Mouse (Mus musculus): ENCODE data around the gene Sytl1. TPM values are rescaled to one million over a fixed set of nuclear protein-coding genes. Genes with fewer than 3 reads are reported as not detected.
A peak's percentile ranks its signal among the peaks of the same experiment; 100 is the strongest.

The Sytl1 gene
- polyA plus RNA-seq (2016; fragmentation: Nextera tagmentation; extraction: Ambion mirVana), result 2.0 and 2.5 TPM in 2 replicates

GRCm38 (mm10) chr4:133262882-133263281 is at the start of gene Sytl1:
Gene Sytl1 (minus strand): TSS chr4:133263113.
- peaks cover 13% of the 10 kb centered on the region for H3K27me3 ChIP-seq (ENCODE audit: low read depth, poor library complexity, severe bottlenecking)
- peaks cover 51% of the 10 kb centered on the region for H3K36me3 ChIP-seq
- WGBS, result 37% methylated on average over 7 of the region's 7 CpGs
- H3K27ac ChIP-seq, result peak within 1 kb of the TSS; percentile 21; the same call in 1 of the 2 replicates
- no peaks in the 10 kb centered on the region for H3K9me3 ChIP-seq (replicated peaks)
- peaks cover 15% of the 10 kb centered on the region for H3K4me1 ChIP-seq
- H3K4me3 ChIP-seq, result no peak within 1 kb of the TSS
- DNase-seq (ENCODE audit: low spot score), result no peak

DNA sequence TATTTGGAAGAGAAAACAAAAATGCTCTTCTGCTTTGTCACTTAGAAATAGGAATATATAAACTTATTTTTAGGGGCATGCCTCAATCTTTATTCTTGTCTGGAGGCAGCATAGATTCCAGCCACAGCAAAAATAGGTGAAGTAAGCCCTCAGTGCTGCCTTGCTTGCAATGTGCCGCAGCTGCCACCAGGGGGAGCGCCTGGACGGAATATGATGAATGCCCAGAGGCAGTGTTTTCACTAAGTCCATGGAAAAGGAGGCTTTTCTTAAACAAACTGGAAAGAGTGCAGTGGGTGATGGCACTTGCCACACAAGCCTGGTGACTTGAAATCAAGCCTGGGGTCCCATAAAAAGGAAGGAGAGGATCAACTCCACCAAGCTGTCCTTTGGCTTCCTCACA is 47.0 kb upstream of the Sytl1 start:
- no peak overlapping the region for H3K4me3 ChIP-seq
- 0% methylated on average over 3 of the region's 3 CpGs for WGBS
- H3K9me3 ChIP-seq (replicated peaks), result no peaks in the 10 kb centered on the region
- H3K27me3 ChIP-seq (ENCODE audit: low read depth, poor library complexity, severe bottlenecking), result no peaks in the 10 kb centered on the region
- H3K27ac ChIP-seq, result no peak overlapping the region
- H3K36me3 ChIP-seq, result peaks cover 29% of the 10 kb centered on the region; the same call in 1 of the 2 replicates
- peak; percentile 93 for DNase-seq (ENCODE audit: low spot score)
- 0 out of 2 replicates have a peak, but pooled peaks cover under 1% of the 10 kb centered on the region for H3K4me1 ChIP-seq

DNA sequence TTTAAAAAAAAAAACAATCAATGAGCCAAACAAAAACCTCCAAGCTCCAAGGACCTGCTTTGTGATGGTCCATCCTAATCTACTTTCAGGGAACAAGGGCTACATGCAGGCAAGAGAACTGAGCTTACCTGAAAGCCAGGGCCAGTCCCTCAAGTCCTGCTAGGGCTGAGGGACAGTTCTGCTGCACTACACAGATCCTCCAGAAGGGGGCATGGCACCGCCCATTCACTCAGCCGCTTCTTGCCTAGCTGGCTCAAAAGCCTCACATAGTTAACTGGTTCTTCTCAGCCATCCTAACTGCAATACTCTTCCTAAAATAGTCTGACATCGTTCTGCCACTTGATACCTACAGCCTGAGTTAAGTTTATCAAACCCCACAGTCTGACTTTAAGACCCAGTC is 44.4 kb upstream of the Sytl1 start:
- Histone ChIP-seq H3K4me1 (no peaks in the 10 kb centered on the region), H3K27ac (no peak overlapping the region), H3K36me3 (peaks cover 32% of the 10 kb centered on the region), H3K4me3 (no peak overlapping the region), H3K9me3 (replicated peaks) (no peaks in the 10 kb centered on the region), H3K27me3 (ENCODE audit: low read depth, poor library complexity, severe bottlenecking) (no peaks in the 10 kb centered on the region)
- peak; percentile 65 for DNase-seq (ENCODE audit: low spot score)
- WGBS, result 47% methylated on average over 3 of the region's 3 CpGs

- no peak for DNase-seq (ENCODE audit: low spot score)
- Histone ChIP-seq H3K4me3 (no peak overlapping the region), H3K4me1 (no peaks in the 10 kb centered on the region), H3K9me3 (replicated peaks) (no peaks in the 10 kb centered on the region), H3K36me3 (peaks cover 44% of the 10 kb centered on the region), H3K27me3 (ENCODE audit: low read depth, poor library complexity, severe bottlenecking) (no peaks in the 10 kb centered on the region), H3K27ac (no peak overlapping the region)
- 89% methylated on average over 7 of the region's 7 CpGs for WGBS
These were observed 42.9 kb upstream of the Sytl1 start for GRCm38 (mm10) chr4:133305825-133306224.

- DNase-seq (ENCODE audit: low spot score), result no peak
- Histone ChIP-seq H3K27ac (no peak overlapping the region), H3K9me3 (replicated peaks) (no peaks in the 10 kb centered on the region), H3K27me3 (ENCODE audit: low read depth, poor library complexity, severe bottlenecking) (no peaks in the 10 kb centered on the region), H3K4me3 (no peak overlapping the region), H3K4me1 (0 out of 2 replicates have a peak, but pooled peaks cover under 1% of the 10 kb centered on the region), H3K36me3 (peaks cover 53% of the 10 kb centered on the region)
- WGBS, result 95% methylated on average over 7 of the region's 7 CpGs
These were observed 41.9 kb upstream of the Sytl1 start for GRCm38 (mm10) chr4:133304770-133305169.

DNA sequence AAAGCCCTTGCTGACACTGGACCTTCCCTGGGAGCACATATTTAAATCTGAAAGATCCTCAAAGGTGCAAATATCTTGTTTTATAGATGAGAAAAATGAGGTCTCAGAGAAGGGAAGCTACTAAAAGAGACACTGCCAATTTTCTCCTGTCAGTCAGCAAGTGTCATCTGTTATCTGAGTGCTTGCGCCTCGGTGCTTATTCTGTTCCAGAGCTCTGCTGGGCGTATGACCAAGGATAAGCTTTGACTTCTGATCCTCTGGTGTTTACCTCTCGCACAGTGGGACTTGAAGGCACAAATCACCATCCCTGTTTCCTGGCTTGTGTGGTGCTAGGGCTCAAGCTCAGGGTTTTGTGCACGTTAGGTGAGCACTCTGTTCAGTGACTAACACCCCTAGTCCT is 39.8 kb upstream of the Sytl1 start:
- Histone ChIP-seq H3K27ac (no peak overlapping the region), H3K27me3 (ENCODE audit: low read depth, poor library complexity, severe bottlenecking) (no peaks in the 10 kb centered on the region), H3K4me3 (no peak overlapping the region), H3K36me3 (peaks cover 51% of the 10 kb centered on the region), H3K9me3 (replicated peaks) (no peaks in the 10 kb centered on the region), H3K4me1 (peaks cover 20% of the 10 kb centered on the region)
- 91% methylated on average over 5 of the region's 5 CpGs for WGBS
- DNase-seq (ENCODE audit: low spot score), result no peak

GRCm38 (mm10) chr4:133301802-133302201 is 38.9 kb upstream of the Sytl1 start:
- peak; percentile 90 for DNase-seq (ENCODE audit: low spot score)
- no peak overlapping the region for H3K4me3 ChIP-seq
- peaks cover 24% of the 10 kb centered on the region for H3K4me1 ChIP-seq
- WGBS, result 23% methylated on average over 4 of the region's 4 CpGs
- H3K27ac ChIP-seq, result peak overlapping the region; percentile 33; the same call in 1 of the 2 replicates
- peaks cover 52% of the 10 kb centered on the region for H3K36me3 ChIP-seq
- H3K9me3 ChIP-seq (replicated peaks), result no peaks in the 10 kb centered on the region
- no peaks in the 10 kb centered on the region for H3K27me3 ChIP-seq (ENCODE audit: low read depth, poor library complexity, severe bottlenecking)

DNA sequence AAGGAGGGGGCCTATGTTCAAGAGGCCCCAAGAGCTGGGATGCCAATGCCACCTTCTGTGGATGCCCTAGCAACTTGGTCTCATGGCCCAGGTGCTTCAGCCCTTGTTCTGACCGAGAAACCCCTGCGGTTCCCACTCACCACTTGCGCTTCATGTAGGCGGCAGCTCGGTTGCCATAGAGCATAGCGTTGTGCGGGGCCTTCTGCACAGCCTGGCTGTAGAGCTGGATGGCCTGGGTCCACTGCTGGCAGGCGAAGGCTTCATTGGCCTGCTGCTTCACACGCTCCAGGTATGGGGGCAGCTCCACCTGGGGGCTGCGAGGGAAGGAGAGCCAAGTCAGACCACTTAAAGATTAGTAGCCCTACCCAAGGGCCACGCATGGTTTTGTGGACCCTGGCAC is 37.5 kb upstream of the Sytl1 start:
- DNase-seq (ENCODE audit: low spot score), result no peak
- 85% methylated on average over 11 of the region's 11 CpGs for WGBS
- Histone ChIP-seq H3K27ac (no peak overlapping the region), H3K4me1 (peaks cover 24% of the 10 kb centered on the region), H3K27me3 (ENCODE audit: low read depth, poor library complexity, severe bottlenecking) (no peaks in the 10 kb centered on the region), H3K9me3 (replicated peaks) (no peaks in the 10 kb centered on the region), H3K4me3 (no peak overlapping the region), H3K36me3 (peaks cover 57% of the 10 kb centered on the region)

GRCm38 (mm10) chr4:133299701-133300100 is 36.8 kb upstream of the Sytl1 start:
- Histone ChIP-seq H3K27ac (no peak overlapping the region), H3K27me3 (ENCODE audit: low read depth, poor library complexity, severe bottlenecking) (peaks cover 5% of the 10 kb centered on the region; the same call in 1 of the 2 replicates), H3K36me3 (peaks cover 63% of the 10 kb centered on the region), H3K9me3 (replicated peaks) (no peaks in the 10 kb centered on the region), H3K4me3 (no peak overlapping the region), H3K4me1 (peaks cover 24% of the 10 kb centered on the region)
- DNase-seq (ENCODE audit: low spot score), result no peak
- WGBS, result 57% methylated on average over 5 of the region's 5 CpGs

DNA sequence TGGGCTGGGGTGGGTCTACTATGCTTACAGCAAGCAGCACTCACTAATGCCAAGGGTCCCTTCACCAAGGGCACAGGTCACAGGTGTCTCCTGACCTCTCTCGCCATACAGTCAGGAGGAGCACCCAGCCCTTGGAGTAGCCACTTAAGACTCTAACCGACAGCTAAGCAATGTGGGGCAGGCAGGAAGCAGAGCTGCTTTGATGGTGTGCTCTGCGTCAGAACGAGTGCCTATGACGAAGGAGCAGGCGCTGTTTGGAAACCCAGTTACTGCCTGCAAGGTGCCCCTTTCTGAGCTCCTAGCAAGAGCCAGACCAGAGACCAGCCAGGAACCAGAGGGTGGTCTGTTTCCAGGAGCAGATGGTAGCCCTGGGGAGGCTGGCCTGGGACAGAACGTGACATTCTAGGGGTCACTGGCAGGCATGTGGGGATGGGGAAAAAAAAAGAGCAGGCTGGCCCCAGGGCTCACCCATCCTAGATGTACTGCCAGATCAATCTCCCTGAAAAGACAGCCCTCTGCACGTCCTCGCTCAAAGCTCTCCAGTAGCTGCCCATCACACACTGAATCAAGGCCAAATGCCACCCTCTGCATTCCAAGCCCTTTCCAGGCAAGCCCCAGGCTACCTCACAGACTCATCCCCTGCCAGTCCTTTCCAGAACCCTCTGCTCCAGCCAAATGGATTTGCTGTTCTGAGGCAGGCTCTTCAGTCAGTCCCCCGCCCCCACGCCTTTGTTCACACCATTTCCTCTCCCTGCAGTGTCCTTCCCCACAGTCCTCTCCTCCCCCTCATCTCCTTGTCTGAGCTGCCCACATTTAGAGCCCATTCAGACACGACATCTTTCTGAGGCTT is 35.8 kb upstream of the Sytl1 start:
- Histone ChIP-seq H3K27ac (no peak overlapping the region), H3K9me3 (replicated peaks) (no peaks in the 10 kb centered on the region), H3K4me1 (peaks cover 31% of the 10 kb centered on the region), H3K27me3 (ENCODE audit: low read depth, poor library complexity, severe bottlenecking) (peaks cover 15% of the 10 kb centered on the region), H3K36me3 (peaks cover 58% of the 10 kb centered on the region), H3K4me3 (no peak overlapping the region)
- WGBS, result 23% methylated on average over 12 of the region's 12 CpGs
- DNase-seq (ENCODE audit: low spot score), result no peak

DNA sequence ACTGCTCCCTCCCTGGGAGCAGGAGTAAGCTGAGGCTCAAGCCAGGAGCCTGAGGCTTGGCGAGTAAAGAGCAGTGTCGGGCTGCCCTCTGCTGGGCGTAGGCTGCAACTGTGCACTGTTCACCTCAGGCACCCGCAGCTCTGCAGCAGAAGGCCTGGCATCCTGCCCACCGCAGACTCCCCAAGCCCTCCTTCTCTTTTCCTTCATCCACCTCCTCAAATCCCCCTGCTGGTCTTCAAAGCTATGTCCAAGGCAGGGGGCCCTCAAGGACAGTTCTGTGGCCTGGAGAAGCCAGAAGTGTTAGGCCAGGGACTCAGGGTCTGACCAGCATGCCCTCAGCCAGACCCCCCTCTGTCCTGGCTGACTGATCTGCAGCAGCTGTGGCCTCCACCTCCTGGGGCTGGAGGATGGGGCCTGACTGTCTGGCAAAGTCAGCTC is 34.9 kb upstream of the Sytl1 start:
- H3K4me3 ChIP-seq, result no peak overlapping the region
- H3K4me1 ChIP-seq, result peaks cover 41% of the 10 kb centered on the region
- DNase-seq (ENCODE audit: low spot score), result peak; percentile 89
- peaks cover 22% of the 10 kb centered on the region for H3K27me3 ChIP-seq (ENCODE audit: low read depth, poor library complexity, severe bottlenecking)
- H3K9me3 ChIP-seq (replicated peaks), result no peaks in the 10 kb centered on the region
- peaks cover 53% of the 10 kb centered on the region for H3K36me3 ChIP-seq
- WGBS, result 0% methylated on average over 5 of the region's 5 CpGs
- H3K27ac ChIP-seq, result peak overlapping the region; percentile 26; the same call in 1 of the 2 replicates

GRCm38 (mm10) chr4:133297360-133297759 is 34.4 kb upstream of the Sytl1 start:
- Histone ChIP-seq H3K27ac (peak overlapping the region; percentile 26; the same call in 1 of the 2 replicates), H3K4me1 (peaks cover 45% of the 10 kb centered on the region), H3K36me3 (peaks cover 53% of the 10 kb centered on the region), H3K9me3 (replicated peaks) (no peaks in the 10 kb centered on the region), H3K27me3 (ENCODE audit: low read depth, poor library complexity, severe bottlenecking) (peaks cover 25% of the 10 kb centered on the region), H3K4me3 (no peak overlapping the region)
- WGBS, result 47% methylated on average over 10 of the region's 10 CpGs
- DNase-seq (ENCODE audit: low spot score), result no peak

DNA sequence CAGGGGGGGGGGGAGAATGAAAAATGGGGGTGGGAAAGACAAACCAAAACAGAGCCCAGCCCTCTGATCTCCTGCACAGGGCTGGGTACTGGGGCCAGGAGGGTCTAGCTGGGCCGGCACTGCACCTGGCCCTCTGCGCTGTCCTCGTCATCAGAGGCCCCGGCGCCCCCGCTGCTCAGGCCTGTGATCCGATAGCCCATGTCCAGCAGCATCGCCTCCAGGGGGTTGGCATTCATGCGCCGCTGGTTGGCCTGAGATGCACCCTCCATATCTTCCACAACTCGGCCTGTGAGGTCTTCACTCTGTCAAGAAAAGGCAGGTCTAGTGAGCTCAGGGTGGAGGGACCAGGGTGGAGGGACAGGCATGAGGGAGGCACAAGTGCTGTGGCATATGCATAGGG is 31.2 kb upstream of the Sytl1 start:
- Histone ChIP-seq H3K4me3 (peak overlapping the region; percentile 26; the same call in 1 of the 2 replicates), H3K27me3 (ENCODE audit: low read depth, poor library complexity, severe bottlenecking) (peaks cover 25% of the 10 kb centered on the region), H3K27ac (peak overlapping the region; percentile 81), H3K4me1 (peaks cover 43% of the 10 kb centered on the region), H3K36me3 (peaks cover 26% of the 10 kb centered on the region), H3K9me3 (replicated peaks) (no peaks in the 10 kb centered on the region)
- 27% methylated on average over 11 of the region's 11 CpGs for WGBS
- DNase-seq (ENCODE audit: low spot score), result no peak

Measured in limb, embryonic 10.5 days (tissue).